In the genomic region with DNA sequence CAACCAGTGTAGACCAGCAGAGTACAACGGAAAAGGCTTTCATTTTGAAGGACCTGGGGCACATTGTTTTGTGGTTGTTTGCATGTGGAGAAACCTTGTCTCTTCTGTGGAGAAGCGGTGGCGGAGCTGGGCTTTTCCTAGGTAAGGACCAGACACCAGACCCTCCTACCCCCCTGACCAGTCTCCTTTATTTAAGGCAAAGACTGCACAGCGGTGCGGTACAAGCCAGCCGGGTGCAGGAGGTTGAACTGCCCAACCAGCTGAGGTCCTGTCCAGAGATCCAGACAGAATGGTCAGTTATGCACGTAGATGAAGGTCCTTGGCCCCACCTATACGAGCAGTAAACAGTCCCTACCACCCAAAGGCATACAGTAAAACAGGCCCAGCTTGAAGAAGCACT, we compare ENCODE assay signal across 9 mouse cellular contexts. TPM values are rescaled to one million over a fixed set of nuclear protein-coding genes. Genes with fewer than 3 reads are reported as not detected.
DNase-seq lines count a peak whose midpoint lies in the region; ATAC-seq lines count a peak whose summit lies in the region.
"Had no signal": no experiment of that assay in that cellular context is flagged by ENCODE, and none has a peak within 500 bp of the region (broad histone marks: within the 10 kb centered on the region; RNA-seq: fewer than 3 reads in every experiment).

No protein-coding gene starts in this region.

- ATAC-seq in kidney, embryonic 15.5 days (replicated peaks; ENCODE audit: low FRiP score): no peak
- no peak for ATAC-seq in embryonic facial prominence, embryonic 15.5 days (ENCODE audit: insufficient number of reproducible peaks, low FRiP score, low TSS enrichment, low read depth)
- ATAC-seq in intestine, embryonic 14.5 days (replicated peaks; ENCODE audit: low FRiP score, low TSS enrichment, low read depth): no peak
- no peak for ATAC-seq in granulocyte monocyte progenitor cell, adult 5-6 weeks (replicated peaks; ENCODE audit: poor library complexity, severe bottlenecking)

- no peak overlapping the region for H3K9ac ChIP-seq in kidney, embryonic 15.5 days
- no peak overlapping the region for H3K9ac ChIP-seq in embryonic facial prominence, embryonic 15.5 days
- H3K9ac ChIP-seq in intestine, embryonic 14.5 days (ENCODE audit: low read length): no peak overlapping the region

- peak overlapping the region; percentile 41 for H3K4me3 ChIP-seq in kidney, embryonic 15.5 days (replicated peaks)
- 0 out of 2 replicates have a peak overlapping the region, but pooled peaks have one; percentile 37 for H3K4me3 ChIP-seq in embryonic facial prominence, embryonic 15.5 days (replicated peaks)
- H3K4me3 ChIP-seq in intestine, embryonic 14.5 days (ENCODE audit: low read depth, low read length): peak overlapping the region; percentile 25; the same call in 1 of the 2 replicates

- no peaks in the 10 kb centered on the region for H3K36me3 ChIP-seq in kidney, embryonic 15.5 days
- no peaks in the 10 kb centered on the region for H3K36me3 ChIP-seq in embryonic facial prominence, embryonic 15.5 days
- H3K36me3 ChIP-seq in intestine, embryonic 14.5 days (ENCODE audit: control insufficient read depth, insufficient read depth, low read length): no peaks in the 10 kb centered on the region

- no peak overlapping the region for H3K27ac ChIP-seq in kidney, embryonic 15.5 days
- no peak overlapping the region for H3K27ac ChIP-seq in embryonic facial prominence, embryonic 15.5 days (replicated peaks)
- no peak overlapping the region for H3K27ac ChIP-seq in intestine, embryonic 14.5 days (ENCODE audit: low read depth)

- no peaks in the 10 kb centered on the region for H3K9me3 ChIP-seq in kidney, embryonic 15.5 days (replicated peaks)
- H3K9me3 ChIP-seq in embryonic facial prominence, embryonic 15.5 days (replicated peaks): no peaks in the 10 kb centered on the region
- H3K9me3 ChIP-seq in intestine, embryonic 14.5 days (ENCODE audit: control insufficient read depth, low read length): no peaks in the 10 kb centered on the region

- no peak for DNase-seq in kidney, postnatal 25 days
- DNase-seq in intestine, embryonic 14.5 days (ENCODE audit: low spot score): no peak
- DNase-seq in neural tube, embryonic 10.5 days (ENCODE audit: extremely low spot score, low spot score): peak; percentile 53
- DNase-seq in right cerebral cortex, postnatal 14 days: no peak
- DNase-seq in adrenal gland, adult (ENCODE audit: inconsistent age in 2 of 2, low spot score in 1 of 2): no peak
- DNase-seq: kidney, postnatal 14 days had no signal

- 3% methylated on average over 8 of the region's 8 CpGs for WGBS in kidney, embryonic 15.5 days
- WGBS in embryonic facial prominence, embryonic 15.5 days: 6% methylated on average over 8 of the region's 8 CpGs
- WGBS in intestine, embryonic 14.5 days: 4% methylated on average over 8 of the region's 8 CpGs

- H3K27me3 ChIP-seq in kidney, embryonic 15.5 days: peaks cover 97% of the 10 kb centered on the region
- H3K27me3 ChIP-seq in embryonic facial prominence, embryonic 15.5 days: peaks cover 90% of the 10 kb centered on the region
- H3K27me3 ChIP-seq in intestine, embryonic 14.5 days (replicated peaks; ENCODE audit: control insufficient read depth, insufficient read depth, low read length): peaks cover 84% of the 10 kb centered on the region

- peak overlapping the region; percentile 63 for H3K4me2 ChIP-seq in kidney, embryonic 15.5 days
- peak overlapping the region; percentile 57 for H3K4me2 ChIP-seq in embryonic facial prominence, embryonic 15.5 days (replicated peaks)
- H3K4me2 ChIP-seq in intestine, embryonic 14.5 days (ENCODE audit: low read length): peak overlapping the region; percentile 46; the same call in 1 of the 2 replicates

- H3K4me1 ChIP-seq in kidney, embryonic 15.5 days: peaks cover 33% of the 10 kb centered on the region
- peaks cover 32% of the 10 kb centered on the region for H3K4me1 ChIP-seq in embryonic facial prominence, embryonic 15.5 days
- peaks cover 12% of the 10 kb centered on the region; the same call in 1 of the 2 replicates for H3K4me1 ChIP-seq in intestine, embryonic 14.5 days (replicated peaks; ENCODE audit: control insufficient read depth, insufficient read depth, low read length)

RNA-seq across cellular contexts. Expression of a gene that starts 2.4 kb away (rescaled TPM):
- polyA plus RNA-seq in kidney, embryonic 15.5 days (2015; fragmentation: Nextera tagmentation; extraction: Ambion mirVana): 0.53 and 0.67 TPM in 2 replicates
- 0.24 and 0.43 TPM in 2 replicates for polyA plus RNA-seq in embryonic facial prominence, embryonic 15.5 days (2015; fragmentation: Nextera tagmentation; extraction: Ambion mirVana)
- 0.55 and 1.4 TPM in 2 replicates for polyA plus RNA-seq in intestine, embryonic 14.5 days (2014; fragmentation: Nextera tagmentation; extraction: Ambion mirVana)
- total RNA-seq in granulocyte monocyte progenitor cell, adult 5-6 weeks (2014; fragmentation: Nextera tagmentation): not detected in 2 replicates
- total RNA-seq in granulocyte monocyte progenitor cell, adult 5-6 weeks (2017): not detected in 2 replicates

RNA-seq across cellular contexts. Expression of a gene that starts 10.1 kb away (rescaled TPM):
- not detected in 2 replicates for polyA plus RNA-seq in kidney, embryonic 15.5 days (2015; fragmentation: Nextera tagmentation; extraction: Ambion mirVana)
- 0.63 and 1.8 TPM in 2 replicates for polyA plus RNA-seq in embryonic facial prominence, embryonic 15.5 days (2015; fragmentation: Nextera tagmentation; extraction: Ambion mirVana)
- 2.5 TPM in 1 of 2 replicates, not detected in the other for polyA plus RNA-seq in intestine, embryonic 14.5 days (2014; fragmentation: Nextera tagmentation; extraction: Ambion mirVana)
- not detected in 2 replicates for total RNA-seq in granulocyte monocyte progenitor cell, adult 5-6 weeks (2014; fragmentation: Nextera tagmentation)
- not detected in 2 replicates for total RNA-seq in granulocyte monocyte progenitor cell, adult 5-6 weeks (2017)

RNA-seq across cellular contexts. Expression of a gene that starts 28.1 kb away (rescaled TPM):
- polyA plus RNA-seq in kidney, embryonic 15.5 days (2015; fragmentation: Nextera tagmentation; extraction: Ambion mirVana): 0.05 TPM in 1 of 2 replicates, not detected in the other
- 0.12 and 0.13 TPM in 2 replicates for polyA plus RNA-seq in embryonic facial prominence, embryonic 15.5 days (2015; fragmentation: Nextera tagmentation; extraction: Ambion mirVana)
- 0.28 and 0.36 TPM in 2 replicates for polyA plus RNA-seq in intestine, embryonic 14.5 days (2014; fragmentation: Nextera tagmentation; extraction: Ambion mirVana)
- total RNA-seq in granulocyte monocyte progenitor cell, adult 5-6 weeks (2014; fragmentation: Nextera tagmentation): not detected in 2 replicates
- not detected in 2 replicates for total RNA-seq in granulocyte monocyte progenitor cell, adult 5-6 weeks (2017)

RNA-seq across cellular contexts. Expression of a gene that starts 52.6 kb away (rescaled TPM):
- 0.03 TPM in 1 of 2 replicates, not detected in the other for polyA plus RNA-seq in kidney, embryonic 15.5 days (2015; fragmentation: Nextera tagmentation; extraction: Ambion mirVana)
- polyA plus RNA-seq in embryonic facial prominence, embryonic 15.5 days (2015; fragmentation: Nextera tagmentation; extraction: Ambion mirVana): 2.2 and 4.1 TPM in 2 replicates
- 0.15 and 0.27 TPM in 2 replicates for polyA plus RNA-seq in intestine, embryonic 14.5 days (2014; fragmentation: Nextera tagmentation; extraction: Ambion mirVana)
- total RNA-seq in granulocyte monocyte progenitor cell, adult 5-6 weeks (2014; fragmentation: Nextera tagmentation): not detected in 2 replicates
- total RNA-seq in granulocyte monocyte progenitor cell, adult 5-6 weeks (2017): not detected in 2 replicates
